Mouse (Mus musculus): ENCODE measurements at regions not wholly inside any gene's neighbourhood (a gene's known extent, or its start where the extent isn't known, plus 50 kb on each side); places are given as distances from the start of the nearest gene placed in this dataset.
"Not testable (repeated sequence)": the region's sequence is repeated elsewhere in the genome, so short reads cannot be mapped to it uniquely, and the experiment has no call there.

DNA sequence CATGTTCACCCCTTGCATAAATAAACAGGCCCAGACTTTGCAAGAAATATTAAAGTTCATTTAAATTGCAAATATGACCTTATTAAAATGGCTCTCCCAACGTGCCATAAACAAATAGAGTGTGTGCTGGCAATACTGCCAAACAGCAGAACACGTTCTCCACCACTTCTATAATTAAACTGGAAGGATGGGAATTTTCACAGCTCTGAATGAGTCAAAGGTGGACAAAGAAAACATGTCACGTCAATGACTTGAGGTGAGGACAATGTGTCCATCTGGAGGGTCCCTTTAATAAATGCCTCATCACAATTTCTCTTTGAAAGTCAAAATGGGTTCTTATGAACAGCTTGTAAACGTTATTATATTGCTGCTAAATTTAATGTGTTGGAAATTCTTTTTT lies 114.8 kb downstream of the Galc start:
- DNase-seq (ENCODE audit: low spot score in 2 of 2), result no peak
- intact Hi-C loops (cut with DNase I), result no loop called here

DNA sequence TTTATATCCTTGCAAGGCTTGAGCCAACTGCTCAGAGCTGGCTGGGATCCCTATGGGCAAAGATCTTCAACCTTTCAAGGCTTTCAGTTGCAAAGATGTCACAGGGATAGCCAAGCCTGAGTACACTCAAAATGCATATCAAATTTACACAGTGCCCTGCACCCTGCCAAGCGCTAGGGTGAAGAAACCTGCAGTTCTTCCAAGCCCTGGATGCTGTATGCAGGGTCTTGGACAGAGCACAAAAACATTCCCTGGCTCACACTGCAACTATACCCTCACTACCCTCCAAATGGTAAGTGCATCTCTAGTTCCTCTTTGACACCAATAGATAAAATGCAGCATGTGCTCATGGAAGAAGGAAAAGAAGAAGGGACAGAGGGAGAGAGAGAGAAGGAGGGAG lies 116.1 kb downstream of the Galc start:
- no peak for DNase-seq (ENCODE audit: low spot score in 2 of 2)
- intact Hi-C loops (cut with DNase I), result no loop called here

DNA sequence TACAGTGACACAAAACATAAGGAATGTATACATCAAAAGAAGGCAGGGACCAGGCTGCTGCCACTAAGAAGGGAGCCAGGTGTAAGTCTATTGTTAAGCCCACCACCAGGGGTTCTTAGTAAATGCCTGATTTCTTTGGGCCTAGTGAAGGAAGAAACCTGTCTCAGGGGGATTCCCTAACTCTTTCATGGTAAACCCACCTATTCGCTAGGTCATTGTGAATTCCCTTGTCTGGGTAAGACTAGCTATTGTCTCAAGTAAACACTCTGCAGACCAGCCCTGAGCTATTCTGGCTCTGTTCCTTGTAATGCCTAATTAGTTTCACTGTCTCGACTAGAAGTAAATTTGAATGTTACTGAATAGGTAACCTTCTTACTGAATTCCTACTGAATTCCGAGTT lies 119.4 kb downstream of the Galc start:
- DNase-seq (ENCODE audit: low spot score in 2 of 2); intact Hi-C loops (cut with DNase I): not testable (repeated sequence)

DNA sequence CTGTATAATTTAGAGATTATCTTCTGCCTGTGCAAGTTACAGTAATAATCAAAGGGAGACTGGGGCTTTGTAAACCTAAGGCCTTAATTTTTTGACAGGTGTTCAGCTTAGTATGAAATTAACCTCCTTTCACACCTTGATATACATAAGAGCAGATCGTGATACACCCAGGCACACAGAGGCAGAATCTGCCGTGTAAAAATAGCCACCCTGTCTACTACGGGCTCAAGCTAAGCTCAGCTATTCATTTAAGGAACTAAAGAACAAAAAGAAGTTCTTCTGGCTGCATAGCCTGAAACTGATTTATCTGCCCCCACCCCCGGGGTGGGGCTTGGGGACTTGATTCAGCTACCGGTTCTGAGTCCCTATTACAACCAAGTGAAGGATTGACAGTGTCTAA lies 128.0 kb downstream of the Galc start:
- no peak for DNase-seq (ENCODE audit: low spot score in 2 of 2)

DNA sequence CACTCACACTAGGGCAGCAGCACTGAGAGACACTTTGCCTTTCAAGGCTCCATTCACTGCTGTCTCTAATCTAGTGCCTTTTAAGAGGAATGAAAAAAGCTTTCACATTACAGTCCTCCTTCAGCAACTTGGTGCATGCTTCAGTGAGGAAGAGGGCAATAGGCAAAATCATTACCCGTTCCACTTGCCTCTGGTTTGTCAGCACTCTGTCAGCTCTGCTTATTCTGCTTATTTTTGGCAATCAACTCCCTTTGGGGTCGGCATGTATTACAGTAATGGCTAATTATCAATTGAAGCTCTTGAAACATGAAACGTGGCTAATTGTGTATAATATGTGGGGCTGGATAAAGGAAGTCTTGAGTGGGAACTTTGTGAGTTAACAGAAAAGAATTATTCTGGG lies 135.7 kb downstream of the Galc start:
- intact Hi-C loops (cut with DNase I), result no loop called here

More for the DNA sequence above, 128.0 kb downstream of the Galc start:
- intact Hi-C loops (cut with DNase I), result no loop called here

DNA sequence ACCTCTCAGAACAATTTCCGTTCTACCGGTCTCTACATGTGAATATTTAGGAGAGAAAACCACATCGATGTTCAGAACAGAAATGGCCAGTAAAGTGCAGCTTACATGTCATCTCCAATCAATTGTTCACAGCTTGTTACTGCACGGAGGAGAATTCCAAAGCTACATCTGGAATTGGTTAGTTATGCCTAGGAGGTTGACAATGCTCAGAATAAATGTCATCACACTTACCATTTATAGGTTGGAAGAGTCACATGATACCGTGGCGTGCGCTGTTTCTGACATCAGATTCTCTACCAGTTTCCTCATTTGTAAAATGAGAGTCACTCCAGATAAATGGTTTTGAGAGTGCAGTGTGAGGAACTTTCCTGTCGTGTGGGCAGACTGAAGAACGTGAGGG lies 151.2 kb downstream of the Galc start:
- no peak for DNase-seq (ENCODE audit: low spot score in 2 of 2)
- intact Hi-C loops (cut with DNase I), result loop anchor here (5.0 to 10.0 kb wide), 2 partner anchors 61 to 123 kb away; no protein-coding TSS in a partner anchor

More for the DNA sequence above, 135.7 kb downstream of the Galc start:
- DNase-seq (ENCODE audit: low spot score in 2 of 2), result no peak

DNA sequence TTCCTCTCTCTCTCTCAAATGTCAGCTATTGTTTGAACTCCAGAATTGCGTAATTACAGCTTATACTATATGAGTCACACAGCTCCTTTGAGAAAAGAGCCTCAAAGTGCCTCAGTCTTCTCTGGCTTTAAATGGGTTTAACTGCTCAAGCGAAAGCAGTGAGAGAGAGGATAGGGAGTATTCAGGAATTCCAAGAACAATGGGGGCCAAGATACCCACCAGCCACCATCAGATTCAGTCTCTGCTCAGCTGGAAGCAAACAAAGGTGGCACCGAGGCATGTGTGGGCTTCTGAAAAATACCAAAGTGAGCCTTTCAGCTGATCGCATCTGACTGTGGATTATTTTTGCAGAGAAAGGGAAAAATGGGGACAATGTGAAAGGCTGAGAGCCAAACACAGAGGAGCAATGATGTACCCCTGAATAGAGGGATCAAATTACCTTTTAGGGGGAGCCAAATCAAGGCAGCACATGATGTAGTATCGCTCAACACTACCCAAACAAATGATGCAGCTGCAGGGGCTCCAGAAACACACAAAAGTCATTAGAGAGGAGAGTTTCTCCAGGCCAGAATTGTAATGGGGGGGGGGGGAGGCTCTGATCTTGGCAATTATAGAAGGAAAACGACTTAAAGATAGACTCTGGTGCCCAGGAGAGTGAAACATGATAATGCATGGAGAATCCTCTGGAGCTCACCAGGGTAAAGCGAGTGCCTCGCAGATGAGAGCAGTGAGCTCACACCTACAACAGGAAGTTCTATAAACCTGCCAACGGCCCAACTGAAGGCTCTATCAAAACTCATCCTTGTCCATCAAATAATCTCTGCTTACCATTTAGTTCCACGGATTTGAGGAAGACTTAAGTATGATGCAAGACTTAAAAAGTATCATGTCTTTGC lies 152.2 kb downstream of the Galc start:
- peak in 1 of 2 experiments; percentile 25 for DNase-seq (ENCODE audit: low spot score in 2 of 2)
- intact Hi-C loops (cut with DNase I), result loop anchor here (5.0 to 10.0 kb wide), 2 partner anchors 60 to 122 kb away; no protein-coding TSS in a partner anchor

DNA sequence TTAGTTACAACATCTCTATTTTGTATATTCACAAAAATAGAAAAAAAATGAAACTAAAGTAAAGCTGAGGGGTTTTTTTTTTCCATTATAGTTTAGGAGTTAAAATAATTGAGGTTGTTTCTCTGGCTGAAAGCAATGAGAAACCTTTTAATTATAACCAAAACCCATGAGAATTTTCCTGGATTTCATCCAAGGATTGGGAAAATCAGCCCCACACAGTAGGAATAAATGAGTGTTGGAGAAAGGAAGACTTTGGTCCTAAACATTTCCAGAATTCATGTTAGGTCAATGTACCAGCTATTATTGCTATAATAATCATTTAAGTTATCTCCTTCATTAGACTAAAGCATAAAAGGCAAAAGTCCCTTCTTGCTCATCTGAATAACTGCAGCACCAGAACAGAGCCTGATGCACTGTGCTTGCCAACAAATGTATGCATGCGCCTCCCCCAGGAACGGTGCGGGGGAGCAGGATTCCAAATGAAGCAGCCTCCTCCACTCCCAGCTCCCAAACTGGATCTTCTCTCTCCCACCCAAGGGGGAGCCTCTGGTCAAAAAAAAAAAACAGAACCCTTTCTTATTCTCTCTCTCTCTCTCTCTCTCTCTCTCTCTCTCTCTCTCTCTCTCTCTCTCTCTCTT lies 153.0 kb downstream of the Galc start:
- peak; percentile 76 for DNase-seq (ENCODE audit: low spot score in 2 of 2)
- intact Hi-C loops (cut with DNase I), result loop anchor here (5.0 to 10.0 kb wide), 2 partner anchors 59 to 121 kb away; no protein-coding TSS in a partner anchor

DNA sequence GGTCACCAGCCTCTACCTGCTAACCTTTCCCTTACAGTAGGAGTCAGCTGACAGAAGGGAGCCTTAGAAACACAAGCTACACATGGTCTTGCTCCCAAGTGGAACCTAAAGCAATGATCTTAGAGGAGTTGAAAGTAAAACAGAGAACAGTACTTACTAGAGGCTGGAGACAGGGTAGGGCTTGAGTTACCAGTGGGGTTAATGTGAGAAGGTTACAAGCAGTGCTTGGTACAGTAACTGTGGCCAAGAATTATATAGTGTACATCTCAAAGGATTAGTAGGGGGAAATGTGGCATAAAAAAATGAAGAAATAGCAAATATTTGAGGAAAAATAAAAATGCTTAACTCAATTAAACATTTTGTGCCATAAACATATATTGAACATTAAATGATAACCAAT lies 153.5 kb downstream of the Galc start:
- intact Hi-C loops (cut with DNase I), result loop anchor here (5.0 to 10.0 kb wide), 2 partner anchors 58 to 121 kb away; no protein-coding TSS in a partner anchor
- no peak for DNase-seq (ENCODE audit: low spot score in 2 of 2)

DNA sequence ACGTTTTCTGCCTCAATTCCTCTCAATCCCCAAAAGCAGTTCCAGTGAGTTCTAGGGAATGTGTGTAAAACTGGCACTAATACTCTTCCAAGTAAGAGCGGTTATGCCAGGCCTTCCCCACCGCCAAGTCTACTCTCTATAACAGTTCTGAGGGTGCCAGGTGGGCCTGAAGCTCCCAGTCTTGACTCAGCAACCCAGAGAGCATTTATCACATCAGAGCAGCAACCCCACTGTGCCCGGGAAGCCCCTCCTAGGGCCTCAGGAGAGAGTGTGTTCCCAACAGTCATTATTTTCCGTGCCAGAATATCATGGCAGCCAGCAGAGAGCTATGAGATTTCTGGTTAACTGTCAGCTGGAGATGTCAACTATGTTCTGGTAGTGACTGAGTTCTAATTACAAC lies 169.1 kb downstream of the Galc start:
- intact Hi-C loops (cut with DNase I), result no loop called here
- no peak for DNase-seq (ENCODE audit: low spot score in 2 of 2)

DNA sequence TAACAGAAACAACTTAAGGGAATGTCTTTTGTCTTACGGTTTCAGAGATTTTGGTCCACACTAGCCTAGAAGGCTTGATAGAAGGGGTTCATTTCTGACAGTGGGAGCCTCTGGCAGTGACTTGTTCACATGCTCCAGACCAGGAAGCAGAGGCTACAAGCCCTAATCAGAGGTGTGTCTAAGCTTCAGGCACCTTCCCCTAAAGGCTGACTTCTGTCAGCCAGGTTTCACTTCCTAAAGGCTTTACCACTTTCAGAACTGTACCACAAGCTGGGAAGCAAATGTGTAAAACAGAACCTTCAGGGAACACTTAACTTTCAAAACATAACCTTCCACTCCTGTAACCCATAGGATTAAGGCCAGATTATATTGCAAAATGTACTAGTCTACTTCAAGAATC lies 180.9 kb downstream of the Galc start:
- DNase-seq (ENCODE audit: low spot score in 2 of 2), result no peak
- intact Hi-C loops (cut with DNase I), result no loop called here

DNA sequence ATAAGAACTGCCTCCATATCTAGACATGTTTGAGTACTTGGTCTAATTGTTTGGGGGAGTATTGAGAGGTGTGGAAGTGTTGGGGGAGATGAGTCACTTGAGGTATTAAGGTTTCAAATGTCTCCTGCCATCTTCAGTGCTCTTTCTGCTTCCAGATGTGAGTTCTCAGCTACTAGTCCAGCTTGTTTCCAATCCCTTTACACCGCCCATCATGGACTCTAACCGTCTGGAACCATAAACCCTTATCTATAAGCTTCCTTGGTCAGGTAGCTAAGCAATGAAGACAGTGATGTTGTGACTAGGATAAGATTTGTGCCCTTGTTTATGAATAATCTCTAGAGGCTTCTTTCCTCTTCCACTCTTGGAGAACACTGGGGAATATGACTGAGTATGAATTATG lies 183.7 kb downstream of the Galc start:
- intact Hi-C loops (cut with DNase I), result no loop called here
- no peak for DNase-seq (ENCODE audit: low spot score in 2 of 2)

DNA sequence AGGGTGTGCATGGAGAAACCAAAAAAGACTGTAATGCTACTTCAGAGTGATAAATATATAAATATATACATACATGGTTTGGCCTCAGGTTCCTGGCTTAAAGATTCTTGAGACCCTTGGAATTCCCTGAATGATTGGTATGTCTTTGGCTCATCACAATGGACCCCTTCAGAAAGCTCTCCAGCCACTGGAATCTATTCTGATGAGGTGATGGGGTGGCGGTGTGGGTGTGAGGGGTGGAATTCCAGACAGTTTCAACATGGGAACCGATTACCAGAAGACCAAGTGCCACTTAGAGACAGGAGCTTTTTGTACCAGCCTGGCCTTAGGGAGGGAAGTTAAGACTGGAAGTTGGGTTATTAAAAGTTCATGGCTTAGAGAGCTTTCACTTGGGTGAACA lies 190.1 kb downstream of the Galc start:
- no peak for DNase-seq (ENCODE audit: low spot score in 2 of 2)
- intact Hi-C loops (cut with DNase I), result no loop called here

DNA sequence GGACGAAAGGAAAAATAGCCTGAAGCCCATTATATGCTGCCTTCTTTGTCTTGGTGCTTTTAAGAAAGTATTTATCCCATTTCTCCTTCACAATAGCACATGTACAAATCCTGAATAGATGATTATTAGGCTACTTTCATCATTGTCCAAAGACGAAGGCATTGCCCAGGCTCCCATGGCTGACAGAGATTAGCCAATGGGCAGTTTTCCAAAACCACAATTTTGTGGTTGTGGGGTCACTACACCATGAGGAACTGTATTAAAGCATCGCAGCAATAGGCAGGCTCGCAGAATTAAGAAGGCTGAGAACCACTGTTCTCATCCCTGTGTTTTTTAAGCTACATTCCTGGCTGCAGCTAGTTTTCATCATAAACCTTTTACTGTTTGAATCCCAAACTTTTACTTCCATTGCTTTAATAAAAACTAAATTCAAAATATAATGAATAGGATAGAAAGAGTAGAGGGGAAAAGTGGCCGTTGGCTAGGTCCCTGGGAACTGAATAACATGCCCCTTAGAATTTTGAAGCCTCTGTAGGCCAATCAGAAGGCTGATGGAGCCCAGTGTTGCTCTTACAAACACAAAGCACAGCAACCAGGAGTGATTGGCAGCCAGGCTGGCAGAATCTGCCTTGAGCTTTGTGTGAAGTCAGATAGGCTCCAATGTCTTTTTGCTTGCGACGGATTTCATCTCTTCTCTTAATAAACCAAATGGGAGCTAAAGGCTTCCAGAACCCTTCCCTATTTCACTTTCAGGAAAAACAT lies 199.7 kb downstream of the Galc start:
- intact Hi-C loops (cut with DNase I), result no loop called here

DNA sequence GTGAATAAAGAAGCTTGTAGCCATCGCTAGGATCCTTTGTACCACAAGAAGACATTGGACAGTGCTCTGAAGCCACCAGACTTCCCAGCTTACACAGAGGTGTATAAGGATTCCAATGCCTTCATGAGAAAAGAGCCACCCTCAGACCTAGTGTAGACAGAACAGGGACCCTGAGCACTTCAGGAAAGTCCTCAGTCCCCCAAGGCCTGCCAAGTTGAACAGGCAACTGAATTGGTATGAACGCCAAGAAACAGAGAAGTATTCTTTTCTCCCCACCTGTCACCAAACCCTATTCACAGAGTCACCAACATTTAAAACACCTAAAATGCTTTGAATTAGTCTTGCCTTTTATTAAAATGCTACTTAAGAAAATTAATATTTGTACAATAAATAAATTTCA lies 200.3 kb downstream of the Galc start:
- DNase-seq (ENCODE audit: low spot score in 2 of 2), result no peak
- intact Hi-C loops (cut with DNase I), result no loop called here

More for the DNA sequence above, 199.7 kb downstream of the Galc start:
- no peak for DNase-seq (ENCODE audit: low spot score in 2 of 2)

DNA sequence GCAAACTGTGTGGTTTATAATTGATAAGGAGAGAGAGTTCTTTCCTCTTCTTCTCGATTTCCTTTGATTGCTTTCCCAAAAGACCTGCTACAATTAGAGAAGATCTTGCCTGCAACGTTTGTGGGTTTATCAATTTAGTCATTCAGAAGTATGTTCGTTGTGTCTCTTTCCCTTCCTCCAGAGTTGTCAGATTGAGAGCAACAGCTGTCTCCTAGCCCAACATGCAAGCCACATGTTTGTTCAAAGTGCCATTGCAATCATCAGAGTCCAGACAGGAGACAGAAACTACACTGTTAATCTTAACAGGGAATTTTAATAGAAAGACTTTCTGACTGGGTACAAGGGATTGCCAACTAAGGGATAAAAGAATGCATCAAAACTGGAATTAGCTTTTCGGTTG lies 208.3 kb downstream of the Galc start:
- intact Hi-C loops (cut with DNase I), result no loop called here

DNA sequence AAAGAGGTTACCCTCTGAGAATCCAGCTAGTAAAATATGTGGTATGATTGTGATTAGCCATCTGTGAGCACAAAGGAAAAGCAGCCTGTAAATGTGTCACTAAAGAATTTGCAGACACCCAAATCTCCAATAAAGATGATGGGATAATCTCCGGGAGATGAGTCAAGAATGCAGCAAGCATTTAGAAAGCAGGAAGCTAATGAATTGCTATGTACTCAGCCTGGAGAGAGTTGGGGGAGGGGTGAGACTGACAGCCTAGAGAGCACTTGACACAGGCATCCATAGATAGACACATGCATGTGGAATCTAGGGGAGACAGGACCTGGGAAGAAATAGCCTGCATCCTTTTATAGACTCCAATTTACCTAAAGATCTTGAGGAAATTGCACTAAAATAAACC lies 208.8 kb downstream of the Galc start:
- DNase-seq (ENCODE audit: low spot score in 2 of 2), result no peak
- intact Hi-C loops (cut with DNase I), result no loop called here

More for the DNA sequence above, 208.3 kb downstream of the Galc start:
- DNase-seq (ENCODE audit: low spot score in 2 of 2), result no peak

DNA sequence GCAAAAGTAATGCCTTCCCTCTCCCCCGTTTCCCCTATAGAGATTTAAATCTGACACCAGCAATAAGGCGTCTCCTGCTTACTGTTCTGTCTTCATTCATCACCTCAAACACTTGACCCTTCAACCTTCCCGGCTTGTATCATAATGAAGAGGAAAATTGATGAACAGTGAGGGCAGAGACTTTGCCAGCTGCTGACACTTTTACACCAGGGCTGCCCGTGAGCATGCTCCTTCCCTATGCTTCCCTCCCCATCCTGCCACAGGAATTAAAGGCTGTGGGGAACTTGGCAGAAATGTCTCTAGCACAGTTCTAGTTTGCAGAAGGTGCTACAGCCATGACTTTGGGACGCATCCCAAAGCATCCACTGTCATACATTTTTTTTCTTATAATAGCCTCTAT lies 209.2 kb downstream of the Galc start:
- intact Hi-C loops (cut with DNase I), result no loop called here
- no peak for DNase-seq (ENCODE audit: low spot score in 2 of 2)

DNA sequence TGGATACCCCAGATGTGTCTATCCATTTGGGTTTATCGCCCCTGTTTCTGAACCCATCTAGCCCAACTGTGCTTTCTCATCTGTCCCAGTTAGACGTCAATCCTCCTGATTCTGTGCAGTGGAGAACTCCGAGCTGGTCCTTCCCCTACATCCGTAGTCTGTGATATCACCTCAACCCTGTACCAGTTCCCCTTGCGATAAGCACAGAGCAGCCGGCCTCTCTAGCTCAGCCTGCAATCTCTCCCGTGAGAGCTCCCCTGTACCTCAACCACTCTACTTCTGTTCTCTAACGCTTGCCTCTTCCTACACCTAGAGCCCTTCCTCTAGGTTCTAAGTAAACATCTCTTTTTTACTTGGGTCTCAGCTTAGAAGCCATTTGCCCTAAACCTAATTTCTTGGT lies 211.5 kb downstream of the Galc start:
- no peak for DNase-seq (ENCODE audit: low spot score in 2 of 2)
- intact Hi-C loops (cut with DNase I), result loop anchor here (5.0 kb wide), 1 partner anchor 60 kb away; no protein-coding TSS in a partner anchor
